Mouse (Mus musculus): Measurements from ENCODE around the gene Cntrob. TPM values are rescaled to one million over a fixed set of nuclear protein-coding genes. Genes with fewer than 3 reads are reported as not detected.
A peak's percentile ranks its signal among the peaks of the same experiment; 100 is the strongest.

Cntrob gene
- polyA plus RNA-seq, 1 experiment from 2014 or later: 13.7 TPM

- no peaks in the 10 kb centered on the region for H3K4me1 ChIP-seq
- no peak overlapping the region for H3K4me3 ChIP-seq
- no peak overlapping the region for H3K4me2 ChIP-seq
- no peaks in the 10 kb centered on the region; the same call in 1 of the 2 replicates for H3K27me3 ChIP-seq (replicated peaks)
- no peak overlapping the region for H3K27ac ChIP-seq (replicated peaks)
- H3K9ac ChIP-seq: no peak overlapping the region
- no peak for ATAC-seq (ENCODE audit: extremely low read depth, insufficient number of reproducible peaks, low FRiP score, low TSS enrichment)
- 73% methylated on average over 5 of the region's 5 CpGs for WGBS
- H3K36me3 ChIP-seq: no peaks in the 10 kb centered on the region
- H3K9me3 ChIP-seq: no peaks in the 10 kb centered on the region
Measured at GRCm38 (mm10) chr11:69291111-69291510, 32.5 kb downstream of the Cntrob start.

GRCm38 (mm10) chr11:69277267-69277666 is 46.3 kb downstream of the Cntrob start:
- Histone ChIP-seq H3K4me1 (peaks cover 6% of the 10 kb centered on the region; the same call in 1 of the 2 replicates), H3K27me3 (replicated peaks) (peaks cover 7% of the 10 kb centered on the region; the same call in 1 of the 2 replicates), H3K9me3 (no peaks in the 10 kb centered on the region), H3K4me2 (no peak overlapping the region), H3K27ac (replicated peaks) (no peak overlapping the region), H3K4me3 (no peak overlapping the region), H3K36me3 (no peaks in the 10 kb centered on the region), H3K9ac (no peak overlapping the region)
- WGBS: 58% methylated on average over 5 of the region's 5 CpGs
- ATAC-seq (ENCODE audit: extremely low read depth, insufficient number of reproducible peaks, low FRiP score, low TSS enrichment): no peak

GRCm38 (mm10) chr11:69276081-69276480 is 47.5 kb downstream of the Cntrob start:
- H3K27ac ChIP-seq (replicated peaks): no peak overlapping the region
- WGBS: 24% methylated on average over 2 of the region's 2 CpGs

GRCm38 (mm10) chr11:69275650-69276049 is 47.9 kb downstream of the Cntrob start:
- Histone ChIP-seq H3K36me3 (no peaks in the 10 kb centered on the region), H3K27ac (replicated peaks) (no peak overlapping the region), H3K27me3 (replicated peaks) (peaks cover 11% of the 10 kb centered on the region; the same call in 1 of the 2 replicates), H3K4me3 (no peak overlapping the region), H3K4me2 (no peak overlapping the region), H3K9ac (no peak overlapping the region), H3K4me1 (peaks cover 6% of the 10 kb centered on the region; the same call in 1 of the 2 replicates), H3K9me3 (no peaks in the 10 kb centered on the region)
- ATAC-seq (ENCODE audit: extremely low read depth, insufficient number of reproducible peaks, low FRiP score, low TSS enrichment): no peak
- 78% methylated on average over 6 of the region's 6 CpGs for WGBS

More at GRCm38 (mm10) chr11:69276081-69276480, 47.5 kb downstream of the Cntrob start:
- Histone ChIP-seq H3K4me1 (peaks cover 6% of the 10 kb centered on the region; the same call in 1 of the 2 replicates), H3K36me3 (no peaks in the 10 kb centered on the region), H3K9me3 (no peaks in the 10 kb centered on the region), H3K4me2 (no peak overlapping the region), H3K4me3 (no peak overlapping the region), H3K9ac (no peak overlapping the region), H3K27me3 (replicated peaks) (peaks cover 9% of the 10 kb centered on the region; the same call in 1 of the 2 replicates)
- ATAC-seq (ENCODE audit: extremely low read depth, insufficient number of reproducible peaks, low FRiP score, low TSS enrichment): no peak

DNA sequence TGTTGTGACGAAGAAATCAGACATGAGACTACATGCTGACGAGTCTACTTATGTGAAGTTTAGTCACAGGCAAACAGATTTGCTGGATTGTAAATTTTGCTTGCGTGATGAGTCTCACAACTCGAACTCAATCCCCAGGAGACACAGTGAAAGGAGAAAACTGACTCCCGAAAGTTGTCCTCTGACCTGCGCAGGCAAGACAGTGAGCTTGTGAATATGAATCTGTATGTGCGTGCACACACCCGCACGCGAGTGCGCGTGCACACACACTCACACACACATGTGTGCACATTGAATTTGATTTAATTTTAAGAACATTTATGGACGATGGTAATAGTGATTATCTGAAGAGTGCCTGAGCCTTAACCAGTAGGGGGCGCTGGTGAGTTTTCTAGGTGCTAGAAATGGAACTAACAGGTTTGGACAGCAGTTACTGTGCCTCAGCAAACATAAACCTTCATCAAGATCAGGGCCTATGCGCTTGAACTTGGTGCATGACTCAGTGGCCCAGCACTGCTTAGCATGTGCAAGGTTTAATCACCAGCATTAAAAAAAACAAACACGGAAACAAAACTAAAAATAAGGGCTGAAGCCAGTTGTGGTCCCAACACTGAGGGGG is 51.3 kb downstream of the Cntrob start:
- no peak for ATAC-seq (ENCODE audit: extremely low read depth, insufficient number of reproducible peaks, low FRiP score, low TSS enrichment)
- H3K36me3 ChIP-seq: no peaks in the 10 kb centered on the region
- WGBS: 33% methylated on average over 16 of the region's 16 CpGs
- no peaks in the 10 kb centered on the region for H3K9me3 ChIP-seq
- H3K27ac ChIP-seq (replicated peaks): no peak overlapping the region
- H3K4me2 ChIP-seq: no peak overlapping the region
- no peak overlapping the region for H3K4me3 ChIP-seq
- H3K4me1 ChIP-seq: peaks cover 6% of the 10 kb centered on the region; the same call in 1 of the 2 replicates
- H3K9ac ChIP-seq: no peak overlapping the region
- H3K27me3 ChIP-seq (replicated peaks): peaks cover 30% of the 10 kb centered on the region

DNA sequence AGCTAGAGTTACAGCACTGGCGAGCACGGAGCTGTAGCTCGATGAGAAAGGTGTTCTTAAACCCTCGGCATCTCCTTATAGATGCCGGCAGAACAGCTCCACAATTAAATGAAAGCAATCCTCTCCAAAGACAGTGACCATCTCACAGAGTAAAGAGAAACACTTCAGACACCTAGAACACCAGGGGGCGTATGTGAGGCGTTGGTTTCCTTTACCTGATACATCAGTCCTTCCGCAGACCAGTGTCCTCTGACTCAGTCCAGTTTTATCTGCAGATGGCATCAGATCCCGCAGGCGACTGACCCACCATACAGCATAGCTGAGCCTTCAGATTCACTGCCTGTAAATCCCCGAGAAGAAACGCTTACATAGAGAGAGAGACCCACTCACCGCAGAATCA is 54.0 kb downstream of the Cntrob start:
- Histone ChIP-seq H3K9me3 (no peaks in the 10 kb centered on the region), H3K4me3 (no peak overlapping the region), H3K27me3 (replicated peaks) (peaks cover 27% of the 10 kb centered on the region), H3K36me3 (no peaks in the 10 kb centered on the region), H3K9ac (no peak overlapping the region), H3K4me1 (peaks cover 19% of the 10 kb centered on the region), H3K4me2 (no peak overlapping the region), H3K27ac (replicated peaks) (no peak overlapping the region)
- 17% methylated on average over 13 of the region's 13 CpGs for WGBS
- no peak for ATAC-seq (ENCODE audit: extremely low read depth, insufficient number of reproducible peaks, low FRiP score, low TSS enrichment)

- no peak overlapping the region for H3K27ac ChIP-seq (replicated peaks)
Measured at GRCm38 (mm10) chr11:69268100-69268499, 55.5 kb downstream of the Cntrob start.

DNA sequence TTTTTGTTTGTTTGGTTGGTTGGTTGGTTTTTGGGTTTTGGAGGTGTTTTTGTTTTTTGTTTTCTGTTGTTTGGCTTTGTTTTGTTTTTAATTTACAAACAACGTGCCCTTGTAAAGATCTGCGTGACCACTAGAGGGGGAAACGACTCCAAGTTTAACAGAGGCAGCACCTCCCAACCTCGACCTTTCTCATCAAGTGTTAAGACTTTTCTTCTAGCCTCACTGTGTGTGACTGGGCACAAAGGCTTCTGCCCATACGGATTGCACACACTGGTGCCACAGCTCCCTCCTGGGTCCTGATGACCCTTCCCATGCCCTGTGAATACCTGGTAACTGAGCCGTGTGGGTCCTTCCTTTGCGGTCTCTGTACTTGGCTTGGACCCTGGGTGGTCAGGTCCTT is 56.2 kb downstream of the Cntrob start:
- Histone ChIP-seq H3K36me3 (no peaks in the 10 kb centered on the region), H3K27ac (replicated peaks) (no peak overlapping the region), H3K9me3 (no peaks in the 10 kb centered on the region), H3K4me1 (peaks cover 20% of the 10 kb centered on the region), H3K4me3 (no peak overlapping the region), H3K9ac (no peak overlapping the region), H3K27me3 (replicated peaks) (peaks cover 27% of the 10 kb centered on the region), H3K4me2 (no peak overlapping the region)
- no peak for ATAC-seq (ENCODE audit: extremely low read depth, insufficient number of reproducible peaks, low FRiP score, low TSS enrichment)
- 25% methylated on average over 7 of the region's 7 CpGs for WGBS

More at GRCm38 (mm10) chr11:69268100-69268499, 55.5 kb downstream of the Cntrob start:
- Histone ChIP-seq H3K9ac (no peak overlapping the region), H3K36me3 (no peaks in the 10 kb centered on the region), H3K4me2 (no peak overlapping the region), H3K4me3 (no peak overlapping the region), H3K27me3 (replicated peaks) (peaks cover 27% of the 10 kb centered on the region), H3K9me3 (no peaks in the 10 kb centered on the region), H3K4me1 (peaks cover 22% of the 10 kb centered on the region)
- ATAC-seq (ENCODE audit: extremely low read depth, insufficient number of reproducible peaks, low FRiP score, low TSS enrichment): no peak
- WGBS: 81% methylated on average over 13 of the region's 13 CpGs

GRCm38 (mm10) chr11:69266253-69266652 is 57.3 kb downstream of the Cntrob start:
- H3K36me3 ChIP-seq: no peaks in the 10 kb centered on the region
- peaks cover 24% of the 10 kb centered on the region for H3K27me3 ChIP-seq (replicated peaks)
- 11% methylated on average over 10 of the region's 10 CpGs for WGBS
- H3K4me3 ChIP-seq: peak overlapping the region; percentile 38
- peak; percentile 61; the same call in 1 of the 2 replicates for ATAC-seq (ENCODE audit: extremely low read depth, insufficient number of reproducible peaks, low FRiP score, low TSS enrichment)
- peaks cover 20% of the 10 kb centered on the region for H3K4me1 ChIP-seq
- peak overlapping the region; percentile 80 for H3K27ac ChIP-seq (replicated peaks)
- no peaks in the 10 kb centered on the region for H3K9me3 ChIP-seq
- H3K4me2 ChIP-seq: peak overlapping the region; percentile 64
- peak overlapping the region; percentile 59; the same call in 1 of the 2 replicates for H3K9ac ChIP-seq

- WGBS: 67% methylated on average over 9 of the region's 9 CpGs
- Histone ChIP-seq H3K9ac (no peak overlapping the region), H3K4me3 (no peak overlapping the region), H3K27me3 (replicated peaks) (peaks cover 18% of the 10 kb centered on the region), H3K36me3 (no peaks in the 10 kb centered on the region), H3K4me2 (no peak overlapping the region), H3K9me3 (no peaks in the 10 kb centered on the region), H3K4me1 (peaks cover 20% of the 10 kb centered on the region), H3K27ac (replicated peaks) (no peak overlapping the region)
- ATAC-seq (ENCODE audit: extremely low read depth, insufficient number of reproducible peaks, low FRiP score, low TSS enrichment): no peak
Measured at GRCm38 (mm10) chr11:69265410-69265809, 58.2 kb downstream of the Cntrob start.

GRCm38 (mm10) chr11:69264276-69264675 is 59.3 kb downstream of the Cntrob start:
- WGBS: 47% methylated on average over 2 of the region's 2 CpGs
- Histone ChIP-seq H3K9ac (no peak overlapping the region), H3K4me1 (peaks cover 20% of the 10 kb centered on the region), H3K4me2 (no peak overlapping the region), H3K4me3 (no peak overlapping the region), H3K9me3 (no peaks in the 10 kb centered on the region), H3K27ac (replicated peaks) (no peak overlapping the region), H3K36me3 (no peaks in the 10 kb centered on the region), H3K27me3 (replicated peaks) (peaks cover 15% of the 10 kb centered on the region)
- no peak for ATAC-seq (ENCODE audit: extremely low read depth, insufficient number of reproducible peaks, low FRiP score, low TSS enrichment)

DNA sequence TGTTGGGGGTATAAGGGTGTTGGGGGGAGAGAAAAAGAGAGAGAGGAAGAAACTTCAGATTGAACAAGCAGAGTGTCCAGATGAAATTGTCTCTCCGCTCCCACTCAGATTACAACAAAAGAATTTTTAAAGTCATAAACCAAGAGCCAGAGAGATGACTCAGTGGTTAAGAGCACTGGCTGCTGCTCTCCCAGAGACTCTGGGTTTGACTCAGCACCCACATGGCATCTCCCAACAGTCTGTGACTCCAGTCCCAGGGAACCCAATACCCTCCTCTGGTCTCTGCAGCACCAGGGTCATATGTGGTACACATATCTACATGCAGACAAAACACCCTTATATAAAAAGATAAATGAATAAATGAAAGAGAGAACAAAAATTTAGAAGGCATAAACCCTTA is 63.5 kb downstream of the Cntrob start:
- no peak overlapping the region for H3K9ac ChIP-seq
- no peak for ATAC-seq (ENCODE audit: extremely low read depth, insufficient number of reproducible peaks, low FRiP score, low TSS enrichment)
- no peaks in the 10 kb centered on the region for H3K9me3 ChIP-seq
- H3K4me2 ChIP-seq: no peak overlapping the region
- whole genome bisulfite sequencing: 80% methylated on average over 1 of the region's 1 CpGs
- H3K4me3 ChIP-seq: no peak overlapping the region
- H3K27me3 ChIP-seq (replicated peaks): peaks cover 17% of the 10 kb centered on the region
- peaks cover 9% of the 10 kb centered on the region; the same call in 1 of the 2 replicates for H3K4me1 ChIP-seq
- H3K27ac ChIP-seq (replicated peaks): no peak overlapping the region
- no peaks in the 10 kb centered on the region for H3K36me3 ChIP-seq

All from heart, embryonic 13.5 days (tissue).